Mouse (Mus musculus) ovary, postnatal 10 days (tissue): ENCODE measurements around the gene Mfsd14b.

Experiments
- DNase-seq: peaks from one replicate; pipeline ENCODE4 v3.0.0; 2022; ENCODE audit warnings: low spot score

Mfsd14b gene

GRCm38 (mm10) chr13:65112459-65113110 lies at the start of gene Mfsd14b:
TSS of gene Mfsd14b (minus strand) at chr13:65112975.
- DNase-seq: peak; percentile 83

- DNase-seq: no peak
Measured at GRCm38 (mm10) chr13:65149940-65150339, 37.2 kb upstream of the Mfsd14b start, which contains the start of gene Olfr466. TSS of gene Olfr466 (plus strand) at chr13:65150240.

- no peak for DNase-seq
Measured at GRCm38 (mm10) chr13:65137789-65138188, 25.0 kb upstream of the Mfsd14b start, which contains the start of gene Olfr465-ps1. TSS of gene Olfr465-ps1 (plus strand) at chr13:65138089.

GRCm38 (mm10) chr13:65127063-65127847 lies 14.5 kb upstream of the Mfsd14b start:
- DNase-seq: no peak

GRCm38 (mm10) chr13:65122111-65122510 lies 9.3 kb upstream of the Mfsd14b start:
- DNase-seq: no peak

GRCm38 (mm10) chr13:65120984-65121383 lies 8.2 kb upstream of the Mfsd14b start:
- no peak for DNase-seq

GRCm38 (mm10) chr13:65113239-65113638 lies 464 bp upstream of the Mfsd14b start:
- no peak for DNase-seq

GRCm38 (mm10) chr13:65111961-65112360 lies 814 bp downstream of the Mfsd14b start:
- no peak for DNase-seq

- no peak for DNase-seq
Measured at GRCm38 (mm10) chr13:65101232-65101631, 11.5 kb downstream of the Mfsd14b start.

- DNase-seq: no peak
Measured at GRCm38 (mm10) chr13:65100678-65101077, 12.1 kb downstream of the Mfsd14b start.

- no peak for DNase-seq
Measured at GRCm38 (mm10) chr13:65097018-65097417, 15.8 kb downstream of the Mfsd14b start.

GRCm38 (mm10) chr13:65095923-65096322 lies 16.9 kb downstream of the Mfsd14b start:
- no peak for DNase-seq

GRCm38 (mm10) chr13:65069969-65070368 lies 42.8 kb downstream of the Mfsd14b start:
- DNase-seq: no peak

- DNase-seq: no peak
Measured at GRCm38 (mm10) chr13:65052660-65053059, 60.1 kb downstream of the Mfsd14b start, which contains the start of gene Prss47. TSS of gene Prss47 (minus strand) at chr13:65052760.

- no peak for DNase-seq
Measured at GRCm38 (mm10) chr13:65035057-65035456, 77.7 kb downstream of the Mfsd14b start.

GRCm38 (mm10) chr13:65032758-65033157 lies 80.0 kb downstream of the Mfsd14b start, which contains the start of gene Spata31d1c:
TSS of gene Spata31d1c (plus strand) at chr13:65033058.
- DNase-seq: no peak
